Mouse (Mus musculus) layer of hippocampus, adult 8-10 months (tissue): ENCODE results near the gene Polr2a. TPM values are rescaled to one million over a fixed set of nuclear protein-coding genes. Genes with fewer than 3 reads are reported as not detected.
A peak's percentile ranks its signal among the peaks of the same experiment; 100 is the strongest.
"Not testable (repeated sequence)": the region's sequence is repeated elsewhere in the genome, so short reads cannot be mapped to it uniquely, and the experiment has no call there.

Experiments
- DNase-seq, 2 experiments: peaks; one replicate each; pipeline ENCODE4 v3.0.0; 2022; ENCODE audit warnings: low spot score in 2 of 2
- total RNA-seq, 4 experiments: library from RNA; stranded (reverse); gene quantifications; 2 replicates each; pipeline ENCODE4 v1.2.4; 2022

Gene Polr2a
- total RNA-seq, 4 experiments from 2014 or later: 53.8 to 60.8 (median 59.1) TPM

GRCm38 (mm10) chr11:69707480-69707847 is 51.0 kb downstream of the Polr2a start:
- DNase-seq: no peak

- DNase-seq: no peak
Observed at GRCm38 (mm10) chr11:69706775-69707479, 51.5 kb downstream of the Polr2a start.

- DNase-seq: no peak
Observed at GRCm38 (mm10) chr11:69704613-69705010, 53.8 kb downstream of the Polr2a start.

- DNase-seq: no peak
Observed at GRCm38 (mm10) chr11:69703814-69704612, 54.4 kb downstream of the Polr2a start.

GRCm38 (mm10) chr11:69703381-69703780 is 55.1 kb downstream of the Polr2a start:
- DNase-seq: not testable (repeated sequence)

- DNase-seq: not testable (repeated sequence)
Observed at GRCm38 (mm10) chr11:69702886-69703285, 55.6 kb downstream of the Polr2a start.

GRCm38 (mm10) chr11:69699595-69699994 is 58.8 kb downstream of the Polr2a start:
- no peak for DNase-seq

- no peak for DNase-seq
Observed at GRCm38 (mm10) chr11:69698574-69698973, 59.9 kb downstream of the Polr2a start.

GRCm38 (mm10) chr11:69697396-69697795 is 61.0 kb downstream of the Polr2a start:
- DNase-seq: no peak

- DNase-seq: no peak
Observed at GRCm38 (mm10) chr11:69695361-69696181, 62.9 kb downstream of the Polr2a start, which contains the start of the genes Tnfsf12 and Tnfsfm13. Tnfsf12 (minus strand) TSS chr11:69695849. Tnfsfm13 (minus strand) TSS chr11:69696098.

GRCm38 (mm10) chr11:69695046-69695360 is 63.4 kb downstream of the Polr2a start:
- no peak for DNase-seq

GRCm38 (mm10) chr11:69693421-69693965 is 64.9 kb downstream of the Polr2a start:
- no peak for DNase-seq

- DNase-seq: no peak
Observed at GRCm38 (mm10) chr11:69692863-69693262, 65.6 kb downstream of the Polr2a start.

GRCm38 (mm10) chr11:69692196-69692811 is 66.1 kb downstream of the Polr2a start:
- no peak for DNase-seq

- no peak for DNase-seq
Observed at GRCm38 (mm10) chr11:69689891-69690290, 68.5 kb downstream of the Polr2a start.

- no peak for DNase-seq
Observed at GRCm38 (mm10) chr11:69687061-69687460, 71.4 kb downstream of the Polr2a start.

GRCm38 (mm10) chr11:69686377-69686776 is 72.1 kb downstream of the Polr2a start:
- DNase-seq: no peak

GRCm38 (mm10) chr11:69685526-69686148 is 72.8 kb downstream of the Polr2a start, which contains the start of gene Tnfsf13:
Tnfsf13 (minus strand) TSS chr11:69685784.
- peak; percentile 58 to 73 for DNase-seq

- no peak for DNase-seq
Observed at GRCm38 (mm10) chr11:69684936-69685335, 73.5 kb downstream of the Polr2a start.

- no peak for DNase-seq
Observed at GRCm38 (mm10) chr11:69684128-69684745, 74.2 kb downstream of the Polr2a start.
